Mouse (Mus musculus): ENCODE measurements around the gene Pxt1.

GRCm38 (mm10) chr17:28905377-28905916 lies 38.2 kb downstream of the Pxt1 start:
- TF ChIP-seq CTCF (IDR thresholded peaks at IDR 0.05; ENCODE audit: low read depth) (no peak), EP300 (IDR thresholded peaks at IDR 0.05; ENCODE audit: low read depth) (no peak)

Data from liver, postnatal 0 days (tissue).